Mouse (Mus musculus) kidney, postnatal 0 days (tissue): ENCODE results near the gene Shmt1. TPM values are rescaled to one million over a fixed set of nuclear protein-coding genes. Genes with fewer than 3 reads are reported as not detected.
A peak's percentile ranks its signal among the peaks of the same experiment; 100 is the strongest.
"Not testable (repeated sequence)": the region's sequence is repeated elsewhere in the genome, so short reads cannot be mapped to it uniquely, and the experiment has no call there.

Experiments used
- ATAC-seq: fragments of 200-750 bp; cut with Nextera tagmentation; replicated peaks from 2 replicates; pipeline ENCODE4 v1.8.0; 2017; ENCODE audit warnings: low read depth, moderate number of reproducible peaks, moderate TSS enrichment, moderate library complexity; ENCODE audit not compliant: low FRiP score
- DNase-seq: peaks from one replicate; pipeline ENCODE4 v3.0.0-alpha.2; 2016; ENCODE audit warnings: low spot score
- H3K27ac ChIP-seq: fragments of 300-500 bp; sonication (generic); 2 replicates; pipeline ENCODE4 v1.5.1; 2014; ENCODE audit warnings: mild to moderate bottlenecking
- H3K27me3 ChIP-seq: fragments of 300-500 bp; sonication (generic); 2 replicates; pipeline ENCODE4 v1.6.1; 2014; ENCODE audit warnings: low read length, mixed read lengths; ENCODE audit not compliant: insufficient read depth
- H3K36me3 ChIP-seq: fragments of 300-500 bp; sonication (generic); 2 replicates; pipeline ENCODE4 v1.6.1; 2014; ENCODE audit warnings: low read length, mixed read lengths; ENCODE audit not compliant: insufficient read depth
- H3K4me1 ChIP-seq: fragments of 300-500 bp; sonication (generic); replicated peaks from 2 replicates; pipeline ENCODE4 v1.6.1; 2014; ENCODE audit warnings: antibody characterized with exemption, low read length, mixed read lengths; ENCODE audit not compliant: insufficient read depth
- H3K4me2 ChIP-seq: fragments of 300-500 bp; sonication (generic); 2 replicates; pipeline ENCODE4 v1.6.1; 2014; ENCODE audit warnings: mild to moderate bottlenecking, low read length, moderate library complexity, mixed read lengths
- H3K4me3 ChIP-seq: fragments of 300-500 bp; sonication (generic); replicated peaks from 2 replicates; pipeline ENCODE4 v1.5.1; 2014; ENCODE audit warnings: low read depth, low read length
- H3K9ac ChIP-seq: fragments of 300-500 bp; sonication (generic); 2 replicates; pipeline ENCODE4 v1.6.1; 2014; ENCODE audit warnings: low read depth, low read length
- H3K9me3 ChIP-seq: fragments of 300-500 bp; sonication (generic); replicated peaks from 2 replicates; pipeline ENCODE4 v1.6.1; 2016; ENCODE audit warnings: low read length, inconsistent platforms, mixed read lengths
- CTCF ChIP-seq: IDR thresholded peaks from 2 replicates; pipeline ENCODE4 v1.5.1; 2016; ENCODE audit warnings: antibody characterized with exemption, low read depth, mild to moderate bottlenecking, moderate library complexity
- WGBS: fragments of 180-500 bp; shearing (Covaris S2); extraction: QIAGEN DNeasy Blood & Tissue Kit; methylation state at CpG from one replicate; pipeline ENCODE4 v1.1.7; 2014; 5-methylcytosine and 5-hydroxymethylcytosine counted together
- polyA plus RNA-seq: library from polyadenylated mRNA; unstranded; fragments of >200 nt; fragmentation: Nextera tagmentation; extraction: Ambion mirVana; gene quantifications from 2 replicates; pipeline ENCODE4 v1.2.1, GENCODE M21; 2015

The Shmt1 gene
- polyA plus RNA-seq, result 53.5 and 56.9 TPM in 2 replicates

- Histone ChIP-seq H3K4me1 (peaks cover 12% of the 10 kb centered on the region; the same call in 1 of the 2 replicates), H3K4me3 (peak within 1 kb of the TSS; percentile 36), H3K27ac (peak within 1 kb of the TSS; percentile 73), H3K9ac (peak within 1 kb of the TSS; percentile 46; the same call in 1 of the 2 replicates), H3K4me2 (peak within 1 kb of the TSS; percentile 77)
- not testable (repeated sequence) for ATAC-seq, DNase-seq, H3K36me3 ChIP-seq, H3K9me3 ChIP-seq, H3K27me3 ChIP-seq
- WGBS, result 39% methylated on average over 6 of the region's 6 CpGs
Observed at GRCm38 (mm10) chr11:60811618-60812017, at the start of gene Shmt1. Shmt1 (minus strand) TSS chr11:60811718.

- 34% methylated on average over 3 of the region's 3 CpGs for WGBS
- Histone ChIP-seq H3K4me3 (no peak overlapping the region), H3K9ac (no peak overlapping the region), H3K9me3 (no peaks in the 10 kb centered on the region), H3K4me2 (no peak overlapping the region), H3K36me3 (peaks cover 19% of the 10 kb centered on the region; the same call in 1 of the 2 replicates), H3K27ac (no peak overlapping the region), H3K27me3 (no peaks in the 10 kb centered on the region), H3K4me1 (no peaks in the 10 kb centered on the region)
- ATAC-seq (no peak), DNase-seq (no peak)
- no peak for TF ChIP-seq CTCF
Observed at GRCm38 (mm10) chr11:60856587-60856986, 45.1 kb upstream of the Shmt1 start.

GRCm38 (mm10) chr11:60845415-60845814, 33.9 kb upstream of the Shmt1 start:
- no peak overlapping the region for H3K27ac ChIP-seq
- no peak for DNase-seq
- no peak overlapping the region for H3K4me2 ChIP-seq
- H3K9ac ChIP-seq, result no peak overlapping the region
- no peak for ATAC-seq
- no peak for TF ChIP-seq CTCF
- H3K9me3 ChIP-seq, result no peaks in the 10 kb centered on the region
- WGBS, result 82% methylated on average over 5 of the region's 5 CpGs
- H3K4me3 ChIP-seq, result no peak overlapping the region
- no peaks in the 10 kb centered on the region; the same call in 1 of the 2 replicates for H3K36me3 ChIP-seq
- H3K27me3 ChIP-seq, result no peaks in the 10 kb centered on the region
- no peaks in the 10 kb centered on the region for H3K4me1 ChIP-seq

GRCm38 (mm10) chr11:60843412-60843811, 31.9 kb upstream of the Shmt1 start:
- DNase-seq, result no peak
- H3K9me3 ChIP-seq, result no peaks in the 10 kb centered on the region
- H3K27me3 ChIP-seq, result no peaks in the 10 kb centered on the region
- H3K4me2 ChIP-seq, result no peak overlapping the region
- no peak overlapping the region for H3K27ac ChIP-seq
- H3K36me3 ChIP-seq, result no peaks in the 10 kb centered on the region; the same call in 1 of the 2 replicates
- H3K4me1 ChIP-seq, result no peaks in the 10 kb centered on the region
- H3K4me3 ChIP-seq, result no peak overlapping the region
- TF ChIP-seq CTCF, result no peak
- 70% methylated on average over 5 of the region's 5 CpGs for WGBS
- no peak for ATAC-seq
- H3K9ac ChIP-seq, result no peak overlapping the region

GRCm38 (mm10) chr11:60841467-60842200, 30.1 kb upstream of the Shmt1 start:
- no peak for TF ChIP-seq CTCF
- no peaks in the 10 kb centered on the region for H3K27me3 ChIP-seq
- 78% methylated on average over 12 of the region's 12 CpGs for WGBS
- H3K9me3 ChIP-seq, result no peaks in the 10 kb centered on the region
- ATAC-seq (no peak), DNase-seq (no peak)
- no peak overlapping the region for H3K4me2 ChIP-seq
- no peak overlapping the region for H3K4me3 ChIP-seq
- no peaks in the 10 kb centered on the region for H3K36me3 ChIP-seq
- no peak overlapping the region for H3K27ac ChIP-seq
- no peaks in the 10 kb centered on the region for H3K4me1 ChIP-seq
- H3K9ac ChIP-seq, result no peak overlapping the region

- Histone ChIP-seq H3K9me3 (no peaks in the 10 kb centered on the region), H3K4me1 (no peaks in the 10 kb centered on the region), H3K4me3 (no peak overlapping the region), H3K9ac (no peak overlapping the region), H3K27me3 (no peaks in the 10 kb centered on the region), H3K27ac (no peak overlapping the region), H3K36me3 (no peaks in the 10 kb centered on the region), H3K4me2 (no peak overlapping the region)
- 78% methylated on average over 10 of the region's 10 CpGs for WGBS
- TF ChIP-seq CTCF, result no peak
- ATAC-seq, result no peak
- no peak for DNase-seq
Observed at GRCm38 (mm10) chr11:60837644-60838406, 26.3 kb upstream of the Shmt1 start.
